Mouse (Mus musculus): ENCODE measurements around the gene Ess2.

The Ess2 gene

DNA sequence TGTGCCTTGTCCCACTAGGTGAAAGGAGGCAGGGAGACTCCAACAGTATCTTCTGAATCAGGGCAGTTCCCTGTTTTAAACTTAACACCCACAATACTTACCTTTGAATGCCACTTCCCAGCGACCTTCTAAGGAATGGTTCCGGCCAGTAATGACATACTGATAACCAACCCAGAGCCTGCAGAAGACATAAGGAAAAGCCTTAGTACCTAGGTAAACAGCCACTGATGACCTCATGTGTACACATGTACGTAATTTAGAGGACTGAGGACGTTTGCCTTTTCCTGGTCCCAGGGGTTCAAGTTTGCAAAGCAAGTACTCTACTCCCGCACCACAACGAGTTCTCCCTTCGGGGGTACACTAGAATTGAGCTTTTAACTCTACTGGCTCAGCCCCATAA, 54.0 kb downstream of the Ess2 start:
- no peak for DNase-seq (ENCODE audit: low spot score in 2 of 2)

DNA sequence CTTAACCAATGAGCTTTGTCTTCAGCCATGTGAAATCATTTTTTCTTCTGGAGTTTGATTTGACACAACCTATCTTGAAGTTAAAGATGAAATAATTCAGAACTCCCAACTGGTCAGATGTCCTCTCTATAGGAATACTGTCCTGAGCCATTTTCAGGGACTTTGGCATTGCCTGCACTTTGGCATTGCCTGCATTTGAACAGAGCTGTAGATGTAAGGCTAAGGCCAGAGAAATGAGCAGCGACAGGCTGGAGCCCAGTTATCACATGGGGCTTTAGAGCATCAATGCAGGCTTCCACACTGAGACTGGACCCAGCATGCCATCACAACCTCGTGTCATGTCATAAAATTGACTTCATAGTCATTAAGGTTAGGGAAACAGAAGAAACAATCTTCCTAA, 57.9 kb downstream of the Ess2 start:
- no peak for DNase-seq (ENCODE audit: low spot score in 2 of 2)

DNA sequence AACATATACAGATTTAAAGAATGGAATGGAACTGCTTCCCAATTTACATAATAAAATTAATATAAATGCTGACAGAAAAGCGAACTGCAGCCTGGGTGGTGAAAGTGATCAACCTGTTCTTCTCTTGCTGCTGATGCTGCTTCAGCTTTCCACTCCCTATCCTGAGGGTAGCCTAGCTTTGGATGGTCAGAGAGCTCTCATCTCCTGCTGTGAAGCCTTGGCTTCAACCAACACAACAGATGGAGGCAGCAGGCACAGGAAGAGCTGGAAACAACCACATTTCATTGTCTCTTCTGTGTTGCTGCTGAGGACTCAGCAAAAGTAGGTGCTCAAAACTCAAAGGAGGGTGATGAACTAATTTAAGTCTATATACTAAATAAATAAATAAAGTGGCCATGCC, 59.3 kb downstream of the Ess2 start:
- DNase-seq (ENCODE audit: low spot score in 2 of 2): no peak

GRCm38 (mm10) chr16:17851331-17851730, 59.8 kb downstream of the Ess2 start:
- DNase-seq (ENCODE audit: low spot score in 2 of 2): no peak

Data from left cerebral cortex, adult 9 months (tissue).